Mouse (Mus musculus) thymus, postnatal 4 days (tissue): Measurements from ENCODE around the gene Cox14.
A peak's percentile ranks its signal among the peaks of the same experiment; 100 is the strongest.
"Not testable (repeated sequence)": the region's sequence is repeated elsewhere in the genome, so short reads cannot be mapped to it uniquely, and the experiment has no call there.

Experiments
- DNase-seq: peaks from one replicate; pipeline ENCODE4 v3.0.0; 2021

The Cox14 gene

DNA sequence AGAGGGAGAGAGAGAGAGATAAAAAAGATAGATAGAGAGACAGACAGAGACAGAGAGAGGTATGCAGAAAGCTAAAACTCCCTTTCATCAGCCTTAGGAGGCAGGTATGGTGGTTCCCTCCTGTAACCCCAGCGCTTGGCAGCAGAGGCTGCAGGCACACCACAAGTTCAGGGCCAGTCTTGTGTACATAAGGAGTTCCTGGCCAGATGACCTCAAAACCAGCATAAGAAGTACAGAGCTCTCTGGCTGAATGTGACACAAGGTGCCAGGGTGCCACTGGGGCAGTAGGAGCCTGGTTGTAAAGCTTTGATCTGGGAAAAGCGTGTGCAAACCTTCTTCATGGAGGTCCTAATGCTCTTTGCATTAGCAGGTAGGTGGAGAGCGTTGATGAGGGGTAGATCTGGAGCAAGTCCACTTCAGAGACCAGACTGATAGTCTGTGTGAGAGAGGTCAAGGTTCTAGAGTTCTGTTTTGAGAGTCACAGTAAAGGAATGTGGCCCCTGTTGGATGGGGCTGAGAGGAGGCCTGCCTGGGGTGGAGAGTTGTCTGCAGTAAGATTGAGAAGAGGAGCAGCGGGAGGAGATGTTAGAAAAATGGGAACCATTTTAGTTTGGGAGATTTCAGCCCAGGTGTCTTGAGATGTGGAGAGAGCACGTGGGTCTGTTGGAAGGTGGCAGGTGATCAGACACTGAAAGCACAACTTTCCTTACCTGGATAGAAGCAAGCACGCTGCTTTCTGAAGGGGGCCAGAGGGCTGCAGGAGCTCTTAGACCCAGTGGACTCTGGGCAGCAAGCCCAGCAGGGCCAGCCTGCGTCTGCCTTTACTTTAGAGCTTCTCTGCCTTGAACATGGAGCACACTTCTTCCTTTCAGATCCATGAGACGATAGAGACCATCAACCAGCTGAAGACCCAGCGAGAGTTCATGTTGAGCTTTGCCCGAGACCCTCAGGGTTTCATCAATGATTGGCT is 14.9 kb upstream of the Cox14 start:
- DNase-seq = no peak

DNA sequence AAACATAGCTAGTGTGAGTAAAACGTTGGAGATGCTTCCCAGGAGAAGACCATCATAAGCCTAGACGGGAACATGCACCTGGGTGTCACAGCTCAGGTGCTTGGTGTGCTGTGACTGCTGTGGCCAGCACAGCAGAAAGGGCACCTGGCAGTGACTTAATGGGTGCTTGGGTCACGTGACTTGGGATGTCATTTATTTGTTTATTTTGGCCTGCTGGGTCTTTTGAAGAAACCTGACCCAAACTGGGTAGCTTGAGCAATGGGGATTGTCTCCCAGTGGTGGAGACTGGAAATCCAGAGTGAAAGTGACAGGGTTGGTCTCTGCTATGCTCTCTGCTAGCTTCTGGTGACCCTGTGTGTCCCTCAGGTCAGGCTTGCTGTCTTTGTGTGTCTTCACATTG is 13.9 kb upstream of the Cox14 start:
- DNase-seq = no peak

DNA sequence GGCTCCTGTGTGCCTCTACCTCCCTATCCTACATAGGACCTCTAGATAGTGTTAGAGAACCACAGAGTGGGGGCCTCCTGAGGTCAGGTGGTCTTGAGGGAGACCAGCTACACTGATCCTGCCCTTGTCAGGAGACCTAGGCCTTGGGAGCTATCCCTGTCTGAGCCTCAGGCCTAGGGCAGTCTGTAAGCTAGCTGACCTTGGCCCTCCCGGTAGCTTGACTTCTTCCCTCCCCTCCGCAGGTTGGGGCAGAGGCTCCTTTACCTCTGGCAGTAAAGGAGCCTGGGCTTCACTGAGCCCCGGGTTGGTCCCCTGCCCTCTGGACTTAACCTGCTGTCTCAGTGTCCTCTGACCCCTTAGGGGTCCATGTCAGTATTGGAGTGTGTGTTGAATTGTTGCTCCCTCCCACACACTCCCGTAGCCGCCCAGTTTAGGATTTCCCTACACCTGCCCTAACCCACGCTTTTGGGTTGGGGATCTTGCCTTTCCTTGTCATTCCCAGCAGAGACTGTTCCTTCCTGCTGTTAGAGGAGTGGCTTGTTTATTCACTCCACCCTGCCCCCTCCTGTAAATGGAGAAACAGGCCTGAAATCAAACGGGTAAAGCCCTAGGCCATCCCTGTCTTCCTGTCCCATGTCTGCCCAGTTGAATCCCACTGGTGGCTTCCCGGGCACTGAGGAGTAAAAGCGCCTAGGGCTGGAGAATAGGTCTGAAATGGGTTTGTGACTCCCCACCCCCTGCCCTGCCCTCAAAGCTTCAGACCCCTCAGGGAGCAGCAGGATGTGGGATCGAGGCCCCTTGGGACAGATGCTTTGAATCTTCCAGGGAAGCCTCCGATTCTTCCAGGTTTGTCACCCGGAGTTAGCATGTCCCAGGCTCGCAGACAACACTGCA is 12.5 kb upstream of the Cox14 start:
- DNase-seq = no peak

DNA sequence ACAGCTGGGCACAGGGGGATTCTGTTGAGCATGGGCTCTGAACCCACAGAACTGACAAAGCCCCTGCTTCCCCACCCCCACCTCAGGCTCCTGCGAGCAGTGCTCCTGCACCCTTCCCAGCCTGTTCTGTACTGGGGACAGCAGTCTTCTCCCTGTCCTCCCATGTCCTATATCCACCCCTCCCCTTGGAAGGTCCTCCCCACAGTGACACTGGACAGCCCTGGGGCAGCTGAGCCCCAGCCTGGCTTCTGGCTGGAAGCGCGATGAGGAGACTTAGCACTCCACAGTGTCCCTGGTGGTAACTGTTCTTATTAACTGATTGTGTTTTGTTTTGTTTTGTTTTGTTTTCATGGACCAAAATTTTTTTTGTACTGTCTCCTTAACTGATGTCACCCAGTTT is 11.8 kb upstream of the Cox14 start:
- no peak for DNase-seq

DNA sequence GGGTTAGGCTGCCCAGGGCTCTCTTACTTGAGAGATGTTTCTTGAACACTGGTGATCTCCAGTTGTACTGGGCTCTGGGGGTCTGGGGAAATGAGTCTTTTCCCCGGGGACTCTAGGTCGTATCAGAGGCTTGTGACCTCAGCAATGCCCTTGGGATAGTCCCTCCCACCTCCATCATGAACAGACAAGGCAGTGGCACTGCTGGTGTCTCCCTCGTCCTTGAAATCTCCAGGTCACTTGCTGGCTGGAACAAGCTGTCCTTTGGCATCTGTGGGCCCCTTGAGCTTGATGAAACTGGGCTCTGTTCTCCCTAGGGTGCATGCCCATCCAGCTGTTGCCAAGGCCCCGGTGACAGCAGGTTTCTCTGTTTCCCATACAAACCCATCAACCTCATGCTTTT is 11.2 kb upstream of the Cox14 start:
- DNase-seq = no peak

DNA sequence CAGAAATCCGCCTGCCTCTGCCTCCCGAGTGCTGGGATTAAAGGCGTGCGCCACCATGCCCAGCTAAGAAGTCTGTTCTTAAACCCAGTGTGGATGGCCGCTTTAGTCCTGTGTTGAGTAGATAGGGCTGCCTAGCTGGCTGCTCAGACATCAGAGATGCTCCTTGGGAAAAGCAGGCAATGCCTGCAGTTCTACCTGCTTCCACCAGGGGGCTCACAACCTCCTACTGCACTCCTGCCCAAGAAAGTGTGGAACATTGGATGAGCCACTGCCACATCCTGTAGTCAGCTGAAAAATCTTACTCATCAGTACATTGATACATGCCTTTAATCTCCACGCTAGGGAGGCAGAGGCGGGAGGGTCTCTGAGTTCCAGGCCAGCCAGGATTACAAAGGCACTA is 10.6 kb upstream of the Cox14 start:
- peak; percentile 78 for DNase-seq

DNA sequence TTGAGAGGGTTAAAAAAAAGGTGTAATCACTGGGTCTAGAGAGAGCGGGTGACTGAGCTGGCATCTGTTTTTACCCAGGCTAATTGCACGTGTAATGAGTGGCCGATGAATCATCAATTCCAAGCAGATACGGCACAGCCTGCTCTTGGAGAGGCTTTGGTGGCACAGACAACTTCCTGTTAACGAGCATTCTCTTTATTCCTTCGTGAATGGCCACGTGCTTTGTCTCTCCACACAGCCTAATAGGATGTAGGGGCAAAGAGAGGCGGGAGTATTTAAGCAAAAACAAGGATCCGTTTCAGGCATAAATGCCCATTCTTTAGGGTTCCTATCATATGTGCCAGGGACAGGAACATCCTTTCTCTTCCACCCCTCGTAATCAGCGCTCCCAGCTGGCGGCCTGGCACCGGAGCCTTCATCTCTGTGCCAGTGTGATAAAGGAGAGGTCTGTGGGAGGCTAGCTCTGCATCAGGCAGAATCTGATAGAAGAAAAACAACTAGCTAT is 10.0 kb upstream of the Cox14 start:
- no peak for DNase-seq

DNA sequence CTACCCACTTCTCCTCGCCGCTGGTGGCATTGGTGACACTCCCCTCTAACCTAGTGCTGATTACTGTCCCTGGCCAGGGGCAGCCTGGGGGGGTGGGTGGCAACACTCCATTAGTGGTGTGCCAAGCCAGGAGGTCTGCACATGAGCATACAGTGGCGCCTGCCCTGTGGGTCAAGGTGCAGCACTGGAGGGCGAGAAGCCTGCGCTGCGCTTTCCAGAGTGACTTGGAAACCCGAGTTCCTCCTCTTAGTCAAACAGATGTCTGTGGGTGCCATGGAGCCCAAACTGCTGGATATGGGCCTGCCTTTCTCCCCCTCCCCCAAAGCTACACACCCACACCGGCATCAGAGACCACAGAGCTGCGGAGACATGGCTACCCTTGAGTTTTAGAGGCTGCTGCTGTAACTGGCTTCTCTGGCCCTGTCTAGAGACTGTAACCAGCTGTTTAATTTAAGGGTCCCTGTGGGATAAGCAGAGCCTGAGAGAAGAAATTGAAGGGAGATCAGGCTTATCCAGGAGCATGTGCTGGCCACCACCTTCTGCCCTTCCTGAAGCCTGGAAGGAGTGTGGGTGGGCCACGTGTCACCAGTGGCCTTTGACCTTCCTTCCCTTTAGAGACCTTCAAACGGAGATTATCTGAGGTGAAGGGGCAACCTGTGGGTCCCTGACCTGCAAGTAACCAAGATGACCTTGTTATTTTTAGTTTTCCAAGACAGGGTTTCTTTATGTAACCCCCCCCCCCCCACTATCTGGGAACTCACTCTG is 9.3 kb upstream of the Cox14 start:
- DNase-seq = no peak

DNA sequence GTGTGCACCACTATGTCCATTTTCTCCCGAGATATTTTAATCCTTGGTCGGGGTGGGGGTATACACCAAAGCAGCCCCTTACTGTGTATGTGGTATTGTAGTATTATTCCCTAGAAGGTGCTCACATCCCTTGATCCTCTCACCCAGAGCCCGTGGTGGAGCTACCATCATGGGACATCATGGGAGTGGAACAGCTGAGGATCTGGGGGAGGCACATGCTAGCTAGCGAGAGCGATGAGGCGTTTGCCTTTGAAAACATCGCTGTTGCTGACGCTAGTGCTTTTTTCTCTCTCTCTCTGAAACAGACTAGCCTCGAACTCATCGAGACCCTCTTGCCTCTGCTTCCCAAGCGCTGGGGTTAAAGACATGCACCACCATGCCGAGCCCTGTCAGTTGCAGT is 8.6 kb upstream of the Cox14 start:
- DNase-seq = no peak

DNA sequence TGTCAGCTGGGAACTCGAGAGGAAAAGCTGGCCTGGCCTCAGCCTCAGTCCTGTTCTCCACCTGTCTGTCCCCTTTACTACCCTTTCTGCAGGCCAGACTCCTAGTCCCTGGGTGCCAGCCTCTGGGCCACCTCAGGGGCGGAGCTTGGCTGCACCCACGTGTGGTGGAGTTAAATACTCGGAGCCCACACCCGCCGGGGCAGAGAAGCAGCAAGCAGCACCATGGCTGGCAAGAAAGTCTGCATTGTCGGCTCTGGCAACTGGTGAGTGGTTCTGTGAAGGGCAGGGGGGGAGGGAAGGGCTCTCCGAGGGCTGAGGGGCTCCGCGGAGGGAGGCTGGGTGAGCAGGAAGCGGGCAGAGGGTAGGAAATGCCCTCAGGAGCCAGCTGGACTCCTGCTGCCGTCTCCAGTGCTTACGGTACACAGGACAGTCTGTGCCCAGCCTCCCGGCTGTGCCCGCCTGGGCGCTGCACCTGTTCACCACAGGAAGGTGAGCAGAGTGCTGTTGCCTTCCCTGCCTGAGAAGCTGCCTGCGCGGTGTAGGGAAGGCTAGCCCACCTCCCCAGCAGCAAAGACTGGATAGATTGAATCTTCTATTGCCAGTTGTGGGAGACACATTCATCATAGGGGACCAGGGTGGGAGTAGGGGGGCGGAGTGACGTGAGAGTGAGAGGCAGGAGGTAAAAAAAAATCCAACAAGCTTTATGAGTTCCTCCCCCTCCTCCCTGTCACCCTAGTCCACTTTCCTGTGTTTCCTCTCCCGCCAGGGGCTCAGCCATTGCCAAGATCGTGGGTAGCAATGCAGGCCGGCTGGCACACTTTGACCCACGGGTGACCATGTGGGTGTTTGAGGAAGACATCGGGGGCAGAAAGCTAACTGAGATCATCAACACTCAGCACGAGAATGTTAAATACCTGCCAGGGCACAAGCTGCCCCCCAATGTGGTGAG is 7.8 kb upstream of the Cox14 start, which contains the start of gene Gpd1:
Gpd1 (plus strand) TSS at position 130 of the 949 bp plus-strand sequence.
- no peak for DNase-seq

DNA sequence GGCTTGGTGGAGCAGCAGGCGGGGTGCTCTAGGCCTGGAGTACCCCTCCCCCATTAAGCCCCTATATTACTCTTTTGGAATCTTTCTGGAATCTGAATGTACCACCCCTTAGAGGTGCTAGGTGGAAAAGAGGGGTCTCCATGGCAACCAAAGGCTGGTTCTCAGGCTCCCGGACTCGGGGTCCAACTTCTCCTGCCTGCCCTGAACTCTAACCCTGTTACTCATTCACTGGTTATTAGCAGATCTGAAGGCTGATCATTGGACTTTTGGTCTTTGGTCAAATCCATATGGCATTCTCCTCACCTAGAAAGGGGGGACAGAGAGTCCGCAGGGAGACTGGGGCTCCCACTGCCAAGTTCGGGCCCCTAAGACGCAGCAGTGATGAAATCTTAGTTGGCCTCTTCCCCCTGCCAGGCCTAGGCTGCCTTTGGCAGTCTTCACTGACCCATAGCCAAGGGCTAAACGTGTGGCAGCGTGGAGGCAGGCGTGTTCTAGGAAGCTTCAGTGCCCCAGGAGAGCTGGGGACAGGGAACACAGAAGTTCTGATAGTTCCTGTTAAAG is 6.9 kb upstream of the Cox14 start:
- no peak for DNase-seq

DNA sequence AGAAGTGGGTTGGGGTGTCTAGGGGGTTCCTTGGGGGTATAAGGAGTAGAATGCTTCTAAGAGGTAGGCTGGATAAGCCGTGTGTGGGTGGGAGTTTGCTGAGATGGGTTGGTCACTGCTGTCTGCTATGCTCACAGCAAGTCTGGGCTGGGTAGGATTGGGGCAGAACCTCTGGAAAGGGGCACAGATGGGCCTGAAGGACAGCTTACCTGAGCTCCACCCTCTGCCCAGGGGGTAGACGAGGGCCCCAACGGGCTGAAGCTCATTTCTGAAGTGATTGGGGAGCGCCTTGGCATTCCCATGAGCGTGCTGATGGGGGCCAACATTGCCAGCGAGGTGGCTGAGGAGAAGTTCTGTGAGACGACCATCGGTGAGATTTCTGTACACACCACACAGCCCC is 5.6 kb upstream of the Cox14 start:
- no peak for DNase-seq

DNA sequence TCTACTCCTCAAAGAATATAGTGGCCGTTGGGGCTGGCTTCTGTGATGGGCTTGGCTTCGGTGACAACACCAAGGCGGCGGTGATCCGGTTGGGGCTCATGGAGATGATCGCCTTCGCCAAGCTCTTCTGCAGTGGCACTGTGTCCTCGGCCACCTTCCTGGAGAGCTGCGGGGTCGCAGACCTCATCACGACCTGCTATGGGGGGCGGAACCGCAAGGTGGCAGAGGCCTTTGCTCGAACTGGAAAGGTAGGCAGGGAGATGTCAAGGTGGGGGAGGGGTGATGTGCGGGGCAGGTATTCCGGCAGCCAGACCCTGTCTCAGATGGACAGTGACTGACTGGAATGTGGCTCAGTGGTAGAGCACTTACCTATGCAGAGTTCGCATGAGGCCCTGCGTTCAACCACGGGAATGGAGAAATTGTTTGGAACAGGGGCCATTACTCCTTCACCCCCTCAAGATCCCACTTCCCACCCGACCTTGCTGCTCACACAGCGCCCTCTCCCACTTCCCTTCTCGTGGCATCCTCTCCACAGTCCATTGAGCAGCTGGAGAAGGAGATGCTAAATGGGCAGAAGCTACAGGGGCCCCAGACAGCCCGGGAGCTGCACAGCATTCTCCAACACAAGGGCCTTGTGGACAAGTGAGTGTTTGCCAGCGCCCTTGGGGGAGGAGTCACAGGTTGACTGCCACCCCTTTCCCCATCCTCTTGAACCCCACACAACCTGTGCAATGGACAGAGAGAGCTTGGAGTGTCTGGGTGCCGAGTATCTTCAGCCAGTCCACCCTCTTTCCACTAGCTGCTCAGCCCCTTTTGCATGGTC is 3.3 kb upstream of the Cox14 start:
- no peak for DNase-seq

DNA sequence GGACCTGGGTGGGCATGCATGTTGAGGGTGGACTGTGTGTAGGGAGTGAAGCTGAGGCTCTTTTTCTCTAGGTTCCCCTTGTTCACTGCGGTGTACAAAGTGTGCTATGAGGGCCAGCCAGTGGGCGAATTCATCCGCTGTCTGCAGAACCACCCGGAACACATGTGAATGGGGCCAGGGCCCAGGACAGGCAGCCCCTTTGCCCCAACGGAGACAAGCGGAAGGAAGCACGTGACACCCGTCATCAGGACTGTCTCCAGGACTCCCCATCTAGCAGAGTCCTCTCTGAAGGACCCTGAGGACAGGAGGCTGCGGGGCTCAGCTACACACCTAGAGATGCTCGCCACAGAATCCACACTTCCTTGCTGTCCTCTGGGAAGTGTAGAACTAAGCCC is 2.3 kb upstream of the Cox14 start:
- no peak for DNase-seq

DNA sequence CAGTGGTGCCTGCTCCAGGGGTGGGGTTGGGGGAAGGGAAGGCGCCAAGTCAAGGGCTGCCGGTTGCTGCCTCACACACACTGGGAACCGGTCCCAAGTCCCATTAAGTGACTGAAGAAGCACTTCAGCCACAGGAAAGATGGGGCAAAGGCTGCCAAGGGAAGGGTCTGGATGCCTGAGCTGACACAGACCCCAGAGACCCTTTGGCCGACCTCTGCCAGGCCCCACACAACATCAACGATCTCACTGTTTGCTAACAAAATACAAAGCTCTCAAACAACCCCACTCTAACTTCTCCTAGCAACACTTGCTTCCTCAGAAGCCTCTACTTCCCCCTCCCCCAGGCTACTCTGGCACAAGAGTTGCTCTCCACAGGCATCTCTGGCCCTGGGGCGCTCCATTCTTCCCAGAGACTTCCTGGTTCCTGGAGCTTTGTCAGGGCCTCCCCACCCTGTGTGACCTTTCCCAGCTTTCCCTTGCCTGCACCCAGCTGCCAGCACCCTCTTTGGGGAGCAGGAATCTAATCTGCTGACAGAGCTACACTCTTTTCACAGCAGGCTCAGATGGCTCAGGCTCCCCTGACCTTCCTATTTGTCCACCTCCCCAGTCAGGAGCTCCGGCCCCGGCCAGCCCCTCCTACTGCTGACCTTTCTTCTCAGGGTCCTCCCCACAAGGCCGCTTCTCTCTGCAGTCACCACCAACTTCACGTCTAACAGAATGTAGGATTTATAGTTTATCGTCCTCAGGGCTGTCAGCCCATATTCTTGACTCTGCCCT is 1.7 kb upstream of the Cox14 start:
- no peak for DNase-seq

DNA sequence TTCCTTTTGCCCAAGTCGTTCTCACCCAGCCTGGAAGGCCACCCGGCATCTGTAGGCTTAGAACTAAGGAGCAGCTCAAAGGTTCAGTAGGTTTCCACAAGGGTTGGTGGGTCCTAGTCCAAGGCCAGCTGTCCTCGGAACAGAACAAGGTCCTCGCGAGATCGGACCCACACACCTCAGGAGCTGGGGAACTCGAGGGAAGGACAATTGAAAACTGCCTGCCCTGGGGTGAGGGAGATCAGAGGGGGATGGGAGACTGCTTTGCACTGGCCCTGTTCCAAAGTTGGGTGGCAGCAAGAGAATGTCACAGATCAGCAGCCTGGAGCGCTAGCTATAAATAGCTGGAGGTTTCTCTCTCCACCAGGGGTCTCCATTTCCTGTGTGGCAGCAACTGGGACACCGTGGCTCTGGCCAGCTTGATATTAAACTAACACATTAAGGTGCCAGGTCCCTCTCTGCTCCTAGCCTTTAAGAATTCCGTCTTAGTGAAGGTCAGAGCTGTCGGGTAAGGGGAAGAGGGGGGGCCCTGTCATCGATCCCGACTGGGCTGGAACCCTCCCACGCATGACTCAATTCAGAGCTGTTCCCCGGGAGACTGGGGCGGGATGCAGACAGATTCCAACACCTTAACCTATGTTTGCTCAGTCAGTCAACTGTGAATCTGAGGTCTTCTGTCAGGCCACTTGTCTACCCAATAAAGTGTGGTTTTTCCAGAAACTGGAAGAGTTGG is 961 bp upstream of the Cox14 start:
- peak; percentile 65 for DNase-seq

DNA sequence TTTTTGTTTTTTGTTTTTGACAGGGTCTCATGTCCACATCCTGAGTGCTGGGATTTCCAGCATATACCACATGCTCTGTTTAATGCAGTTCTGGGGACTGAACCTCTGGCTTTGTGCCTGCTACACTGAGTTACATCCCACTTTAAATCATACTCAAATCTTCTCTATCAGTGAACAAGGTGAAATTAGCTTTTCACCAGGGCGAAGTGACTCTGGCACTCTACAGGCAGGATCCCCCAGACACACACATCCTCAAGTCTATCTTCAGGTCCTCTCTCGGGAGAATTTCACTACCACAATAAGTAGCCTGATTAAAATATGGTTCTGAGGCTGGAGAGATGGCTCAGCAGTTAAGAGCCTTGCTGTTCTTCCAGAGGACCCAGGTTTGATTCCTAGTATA is 1.1 kb downstream of the Cox14 start:
- DNase-seq = no peak

DNA sequence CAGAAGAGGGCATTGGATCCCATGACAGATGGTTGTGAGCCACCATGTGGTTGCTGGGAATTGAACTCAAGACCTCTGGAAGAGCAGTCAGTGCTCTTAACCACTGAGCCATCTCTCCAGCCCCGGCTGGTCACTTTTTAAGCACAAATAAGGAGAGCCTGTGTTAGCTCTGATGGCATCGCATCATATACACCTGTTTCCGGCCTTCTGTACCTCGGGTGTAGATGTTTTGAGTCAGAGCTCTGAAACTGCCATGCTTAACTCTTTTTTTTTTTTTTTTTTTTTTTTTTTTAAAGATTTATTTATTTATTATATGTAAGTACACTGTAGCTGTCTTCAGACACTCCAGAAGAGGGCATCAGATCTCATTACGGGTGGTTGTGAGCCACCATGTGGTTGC is 1.6 kb downstream of the Cox14 start:
- DNase-seq = not testable (repeated sequence)

DNA sequence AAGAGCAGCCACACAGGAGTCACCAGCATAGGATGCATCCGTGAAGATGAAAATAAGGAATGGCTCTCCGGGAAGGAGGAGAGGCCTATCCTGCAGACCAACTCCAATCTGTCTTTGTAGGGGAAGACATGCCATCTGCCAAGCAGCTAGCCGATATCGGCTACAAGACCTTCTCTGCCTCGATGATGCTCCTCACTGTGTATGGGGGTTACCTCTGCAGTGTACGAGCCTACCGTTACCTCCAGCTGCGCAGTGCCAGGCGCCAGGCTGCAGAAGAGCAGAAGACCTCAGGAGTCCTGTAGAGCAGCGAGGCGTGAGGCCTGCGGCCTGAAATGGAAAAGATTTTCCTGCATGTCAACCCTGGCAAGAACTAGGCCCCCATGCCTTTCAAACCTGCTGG is 2.1 kb downstream of the Cox14 start:
- DNase-seq = no peak
